Mouse (Mus musculus) midbrain, postnatal 0 days (tissue): ENCODE measurements around the gene Prox1. TPM values are rescaled to one million over a fixed set of nuclear protein-coding genes. Genes with fewer than 3 reads are reported as not detected.

ENCODE experiments used
- ATAC-seq: fragments of 200-750 bp; cut with Nextera tagmentation; 2 replicates; pipeline ENCODE4 v1.8.0; 2017; ENCODE audit warnings: moderate number of reproducible peaks, mild to moderate bottlenecking, moderate TSS enrichment, moderate library complexity; ENCODE audit not compliant: low FRiP score
- DNase-seq: peaks from one replicate; pipeline ENCODE4 v3.0.0-alpha.2; 2015; ENCODE audit warnings: low spot score
- H3K27ac ChIP-seq: fragments of 300-500 bp; sonication (generic); 2 replicates; pipeline ENCODE4 v1.5.1; 2014; ENCODE audit warnings: low read depth, mild to moderate bottlenecking, low read length, mixed read lengths
- H3K27me3 ChIP-seq: fragments of 300-500 bp; sonication (generic); 2 replicates; pipeline ENCODE4 v1.6.1; 2014; ENCODE audit warnings: low read length, control low read depth, mixed read lengths; ENCODE audit not compliant: insufficient read depth
- H3K36me3 ChIP-seq: fragments of 300-500 bp; sonication (generic); 2 replicates; pipeline ENCODE4 v1.6.1; 2014; ENCODE audit warnings: low read length, control low read depth, mixed read lengths; ENCODE audit not compliant: insufficient read depth
- H3K4me1 ChIP-seq: fragments of 300-500 bp; sonication (generic); 2 replicates; pipeline ENCODE4 v1.6.1; 2014; ENCODE audit warnings: mild to moderate bottlenecking, control low read depth, antibody characterized with exemption, low read length, mixed read lengths; ENCODE audit not compliant: insufficient read depth
- H3K4me2 ChIP-seq: fragments of 300-500 bp; sonication (generic); 2 replicates; pipeline ENCODE4 v1.6.1; 2014; ENCODE audit warnings: low read depth, mild to moderate bottlenecking, low read length, mixed read lengths; ENCODE audit not compliant: poor library complexity, severe bottlenecking
- H3K4me3 ChIP-seq: fragments of 300-500 bp; sonication (generic); 2 replicates; pipeline ENCODE4 v1.5.1; 2014; ENCODE audit warnings: low read depth, mild to moderate bottlenecking, low read length, moderate library complexity
- H3K9ac ChIP-seq: fragments of 300-500 bp; sonication (generic); replicated peaks from 2 replicates; pipeline ENCODE4 v1.6.1; 2014; ENCODE audit warnings: mild to moderate bottlenecking, low read length, moderate library complexity, mixed read lengths; ENCODE audit not compliant: poor library complexity, severe bottlenecking
- H3K9me3 ChIP-seq: fragments of 300-500 bp; sonication (generic); 2 replicates; pipeline ENCODE4 v1.6.1; 2016; ENCODE audit warnings: low read length, control low read depth
- CTCF ChIP-seq: IDR thresholded peaks from 2 replicates; pipeline ENCODE4 v1.5.1; 2016; ENCODE audit warnings: antibody characterized with exemption, mild to moderate bottlenecking
- WGBS: fragments of 180-500 bp; shearing (Covaris S2); extraction: QIAGEN DNeasy Blood & Tissue Kit; methylation state at CpG from one replicate; pipeline ENCODE4 v1.1.7; 2014; 5-methylcytosine and 5-hydroxymethylcytosine counted together
- polyA plus RNA-seq: library from polyadenylated mRNA; unstranded; fragments of >200 nt; fragmentation: Nextera tagmentation; extraction: Ambion mirVana; gene quantifications from 2 replicates; pipeline ENCODE4 v1.2.1, GENCODE M21; 2015
- total RNA-seq: library from RNA; depleted of rRNA; stranded (reverse); fragments of >200 nt; gene quantifications from 2 replicates; pipeline ENCODE4 v1.2.3, GENCODE M21; 2014

The Prox1 gene
- total and polyA plus RNA-seq, 2 experiments from 2014 or later, result 11.1 to 11.9 TPM

DNA sequence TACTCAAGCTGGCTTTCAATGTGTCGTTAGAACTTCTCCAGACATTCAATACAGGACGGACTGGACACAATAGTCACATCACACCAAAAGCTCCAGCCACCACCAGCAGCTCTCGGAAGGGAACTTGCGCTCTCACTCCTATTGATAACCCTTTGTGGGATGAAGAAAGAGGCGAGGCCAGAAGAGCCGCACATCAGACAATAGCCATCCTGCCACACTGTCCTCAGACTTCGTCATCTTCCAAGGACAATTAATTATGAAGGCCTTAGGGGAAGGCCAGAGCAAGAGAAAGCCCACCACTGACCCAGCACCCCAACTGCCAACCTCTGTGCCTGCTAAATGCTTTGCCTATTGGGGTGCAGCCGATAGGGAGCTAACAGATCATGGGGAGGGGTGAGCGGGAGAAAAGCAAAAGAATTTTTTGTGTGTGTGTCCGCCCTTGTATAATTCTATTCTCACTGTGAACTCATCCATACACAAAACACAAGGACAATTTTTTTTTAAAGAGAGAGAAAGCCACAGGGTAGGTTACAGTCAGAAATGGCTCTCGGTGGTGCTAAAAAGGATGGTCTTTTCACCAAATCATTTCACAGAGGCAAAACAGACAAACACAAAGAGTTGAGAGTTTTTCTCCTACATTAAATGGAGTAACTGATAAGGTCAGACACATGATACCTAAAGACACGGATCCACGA lies 30.7 kb downstream of the Prox1 start:
- H3K4me1 ChIP-seq, result no peaks in the 10 kb centered on the region
- WGBS, result 72% methylated on average over 13 of the region's 13 CpGs
- H3K27me3 ChIP-seq, result no peaks in the 10 kb centered on the region
- no peak overlapping the region for H3K27ac ChIP-seq
- H3K4me2 ChIP-seq, result no peak overlapping the region
- H3K4me3 ChIP-seq, result no peak overlapping the region
- DNase-seq, result no peak
- no peaks in the 10 kb centered on the region for H3K9me3 ChIP-seq
- no peak for ATAC-seq
- no peaks in the 10 kb centered on the region for H3K36me3 ChIP-seq
- no peak for TF ChIP-seq CTCF
- H3K9ac ChIP-seq, result no peak overlapping the region

DNA sequence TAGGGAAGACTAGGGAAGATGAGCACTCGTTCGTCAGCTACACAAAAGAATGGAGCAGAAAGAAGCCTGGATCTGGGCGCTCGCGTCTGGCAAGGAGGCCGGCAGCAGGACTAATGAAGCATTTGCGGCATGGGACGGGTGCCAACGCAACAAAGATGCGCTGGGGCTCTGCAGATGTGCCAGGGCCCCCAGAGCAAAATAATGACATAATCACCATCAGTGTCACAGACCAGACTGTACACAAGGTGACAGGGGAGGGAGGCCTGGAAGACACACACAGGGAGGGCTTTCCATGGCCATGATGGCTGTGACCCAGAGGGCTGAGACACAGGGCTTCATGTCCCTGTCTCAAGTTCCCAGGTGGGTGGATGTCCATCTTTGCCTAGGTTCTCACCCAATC lies 32.6 kb downstream of the Prox1 start:
- Histone ChIP-seq H3K4me2 (no peak overlapping the region), H3K27me3 (no peaks in the 10 kb centered on the region), H3K27ac (no peak overlapping the region), H3K4me1 (no peaks in the 10 kb centered on the region), H3K36me3 (no peaks in the 10 kb centered on the region), H3K9me3 (no peaks in the 10 kb centered on the region), H3K9ac (no peak overlapping the region), H3K4me3 (no peak overlapping the region)
- no peak for ATAC-seq
- no peak for TF ChIP-seq CTCF
- 61% methylated on average over 10 of the region's 10 CpGs for WGBS
- peak; percentile 57 for DNase-seq

DNA sequence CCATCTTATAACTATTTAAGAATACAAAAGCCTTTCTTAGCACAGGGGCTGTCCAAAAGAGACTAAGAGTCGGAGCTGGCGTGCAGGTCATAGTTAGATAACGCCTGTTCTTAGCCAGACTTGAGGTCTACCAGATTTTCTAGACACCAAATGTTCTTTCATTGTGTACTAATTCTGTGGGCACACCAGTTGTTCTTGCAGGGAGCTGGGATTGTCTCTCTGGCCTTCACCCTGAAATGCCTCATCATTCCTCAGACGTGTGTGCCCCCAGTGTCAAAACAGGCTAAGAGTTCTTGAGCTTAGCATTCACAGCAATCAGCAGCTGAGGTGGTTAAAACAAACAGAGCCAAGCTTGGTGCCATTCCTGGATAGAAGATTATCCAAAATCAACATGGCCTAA lies 37.6 kb downstream of the Prox1 start:
- no peak overlapping the region for H3K4me3 ChIP-seq
- no peaks in the 10 kb centered on the region for H3K27me3 ChIP-seq
- DNase-seq (no peak), ATAC-seq (no peak)
- no peaks in the 10 kb centered on the region; the same call in 1 of the 2 replicates for H3K4me1 ChIP-seq
- H3K27ac ChIP-seq, result no peak overlapping the region
- no peaks in the 10 kb centered on the region for H3K36me3 ChIP-seq
- TF ChIP-seq CTCF, result no peak
- no peak overlapping the region for H3K4me2 ChIP-seq
- H3K9ac ChIP-seq, result no peak overlapping the region
- no peaks in the 10 kb centered on the region for H3K9me3 ChIP-seq
- 53% methylated on average over 4 of the region's 4 CpGs for WGBS

DNA sequence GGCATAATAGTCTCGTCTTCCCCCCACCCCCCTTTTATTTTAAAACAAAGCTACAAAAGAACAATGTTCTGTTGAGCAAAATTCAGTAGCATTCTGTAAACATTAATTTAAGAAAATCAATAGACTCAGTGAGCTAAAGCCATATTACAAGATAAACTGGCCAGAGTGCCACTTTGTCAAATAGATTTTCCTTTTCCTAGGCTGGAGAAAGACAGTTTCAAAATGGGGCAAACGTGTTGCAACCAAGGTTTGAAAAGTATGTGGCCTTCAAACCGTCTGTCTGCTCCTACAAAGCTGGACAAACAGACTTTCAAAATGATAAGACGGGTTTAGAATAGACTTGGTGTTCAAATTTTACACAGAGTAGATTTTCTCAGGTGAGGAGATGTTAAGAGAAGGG lies 39.6 kb downstream of the Prox1 start:
- Histone ChIP-seq H3K27ac (no peak overlapping the region), H3K36me3 (no peaks in the 10 kb centered on the region), H3K4me3 (no peak overlapping the region), H3K4me1 (no peaks in the 10 kb centered on the region; the same call in 1 of the 2 replicates), H3K9me3 (no peaks in the 10 kb centered on the region), H3K27me3 (no peaks in the 10 kb centered on the region), H3K4me2 (no peak overlapping the region), H3K9ac (no peak overlapping the region)
- no peak for TF ChIP-seq CTCF
- ATAC-seq (no peak), DNase-seq (no peak)
- 73% methylated on average over 4 of the region's 4 CpGs for WGBS

DNA sequence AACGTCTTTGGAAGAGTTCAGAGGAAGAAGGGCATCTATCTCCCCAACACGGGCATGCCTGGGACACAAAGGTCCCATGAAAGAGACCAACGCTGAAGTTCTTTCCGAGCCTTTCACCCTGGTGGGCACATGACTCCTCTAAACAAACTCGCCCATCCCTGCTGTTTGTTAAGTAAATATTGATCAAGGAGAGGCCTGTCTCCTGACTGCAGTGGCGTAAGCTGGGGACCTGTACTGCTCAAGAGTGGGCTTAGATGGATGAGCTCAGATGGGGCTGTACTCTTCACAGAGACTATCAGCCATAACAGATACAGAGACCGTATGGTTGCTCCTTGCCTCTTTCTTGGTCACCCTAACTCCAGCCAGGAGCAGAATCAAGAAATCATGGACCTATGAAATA lies 41.0 kb downstream of the Prox1 start:
- H3K9ac ChIP-seq, result no peak overlapping the region
- no peak for ATAC-seq
- WGBS, result 52% methylated on average over 7 of the region's 7 CpGs
- H3K27ac ChIP-seq, result no peak overlapping the region
- DNase-seq, result no peak
- no peak overlapping the region for H3K4me3 ChIP-seq
- no peaks in the 10 kb centered on the region for H3K9me3 ChIP-seq
- TF ChIP-seq CTCF, result no peak
- H3K4me1 ChIP-seq, result no peaks in the 10 kb centered on the region; the same call in 1 of the 2 replicates
- no peaks in the 10 kb centered on the region for H3K36me3 ChIP-seq
- H3K4me2 ChIP-seq, result no peak overlapping the region
- no peaks in the 10 kb centered on the region for H3K27me3 ChIP-seq

DNA sequence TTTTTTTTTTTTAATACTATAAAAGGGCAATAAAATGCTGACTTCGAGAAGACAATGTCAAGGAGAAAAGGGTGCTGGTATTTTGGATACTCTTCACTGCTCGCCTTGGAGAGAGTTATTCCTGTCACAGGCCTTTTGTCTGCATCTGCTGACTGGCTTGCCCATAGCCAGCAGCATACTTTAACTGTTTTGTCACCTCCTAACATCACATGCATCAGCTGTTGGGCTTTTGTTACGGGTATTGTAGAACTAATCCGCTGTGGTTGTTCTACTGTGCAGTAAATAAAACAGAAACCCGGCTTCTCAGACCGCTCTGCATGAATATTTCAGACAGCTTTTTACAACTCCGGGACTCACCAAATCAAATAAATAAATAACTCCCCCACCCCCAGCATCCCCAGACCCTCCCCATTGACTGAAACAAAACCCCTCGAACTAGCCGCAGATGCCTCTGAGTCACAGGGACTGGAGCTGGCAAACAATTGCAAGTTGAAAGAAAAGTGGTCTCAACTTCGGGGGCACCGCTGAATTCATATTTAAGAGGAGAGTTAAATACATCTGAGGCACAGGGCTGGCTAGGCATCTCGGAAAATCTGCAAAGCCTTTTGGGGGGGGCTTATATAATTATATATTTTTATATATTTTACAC lies 41.7 kb downstream of the Prox1 start:
- H3K27me3 ChIP-seq, result no peaks in the 10 kb centered on the region
- 16% methylated on average over 12 of the region's 12 CpGs for WGBS
- H3K4me3 ChIP-seq, result no peak overlapping the region
- ATAC-seq, result no peak
- peak; percentile 40 for DNase-seq
- no peaks in the 10 kb centered on the region; the same call in 1 of the 2 replicates for H3K4me1 ChIP-seq
- no peak overlapping the region for H3K9ac ChIP-seq
- H3K4me2 ChIP-seq, result no peak overlapping the region; the same call in 1 of the 2 replicates
- no peak for TF ChIP-seq CTCF
- no peaks in the 10 kb centered on the region for H3K36me3 ChIP-seq
- no peak overlapping the region for H3K27ac ChIP-seq
- H3K9me3 ChIP-seq, result no peaks in the 10 kb centered on the region
